Mouse (Mus musculus): ENCODE results near the gene Cfap43. TPM values are rescaled to one million over a fixed set of nuclear protein-coding genes. Genes with fewer than 3 reads are reported as not detected.
A peak's percentile ranks its signal among the peaks of the same experiment; 100 is the strongest.

Cfap43 gene
- polyA plus RNA-seq, 1 experiment: 0.20 TPM

- no peak for DNase-seq
- H3K27me3 ChIP-seq (ENCODE audit: control insufficient read depth, insufficient read depth, low read length): no peaks in the 10 kb centered on the region
- peaks cover 29% of the 10 kb centered on the region for H3K4me1 ChIP-seq (replicated peaks; ENCODE audit: control insufficient read depth, insufficient read depth, low read length)
- TF ChIP-seq CTCF (IDR thresholded peaks at IDR 0.05; ENCODE audit: borderline replicate concordance, control insufficient read depth, extremely low read depth, insufficient read depth, low read length, poor library complexity): no peak
- no peak for TF ChIP-seq POLR2A (IDR thresholded peaks at IDR 0.05; ENCODE audit: control insufficient read depth, extremely low read depth, insufficient read depth, low read length, poor library complexity)
- peak overlapping the region; percentile 83 for H3K27ac ChIP-seq (ENCODE audit: control insufficient read depth, insufficient read depth, low read length)
- 18% methylated on average over 9 of the region's 9 CpGs for WGBS
- H3K36me3 ChIP-seq (ENCODE audit: control insufficient read depth, insufficient read depth, low read length): no peaks in the 10 kb centered on the region
- H3K4me3 ChIP-seq (ENCODE audit: control insufficient read depth, insufficient read depth, low read length): peak overlapping the region; percentile 86
Measured at GRCm38 (mm10) chr19:47918016-47918415, 1.1 kb downstream of the Cfap43 start.

- Histone ChIP-seq H3K27ac (ENCODE audit: control insufficient read depth, insufficient read depth, low read length) (no peak overlapping the region), H3K27me3 (ENCODE audit: control insufficient read depth, insufficient read depth, low read length) (no peaks in the 10 kb centered on the region), H3K4me3 (ENCODE audit: control insufficient read depth, insufficient read depth, low read length) (no peak overlapping the region), H3K4me1 (replicated peaks; ENCODE audit: control insufficient read depth, insufficient read depth, low read length) (peaks cover 29% of the 10 kb centered on the region), H3K36me3 (ENCODE audit: control insufficient read depth, insufficient read depth, low read length) (no peaks in the 10 kb centered on the region)
- DNase-seq: no peak
- no peak for TF ChIP-seq POLR2A (IDR thresholded peaks at IDR 0.05; ENCODE audit: control insufficient read depth, extremely low read depth, insufficient read depth, low read length, poor library complexity)
- no peak for TF ChIP-seq CTCF (IDR thresholded peaks at IDR 0.05; ENCODE audit: borderline replicate concordance, control insufficient read depth, extremely low read depth, insufficient read depth, low read length, poor library complexity)
- 66% methylated on average over 4 of the region's 4 CpGs for WGBS
Measured at GRCm38 (mm10) chr19:47917396-47917795, 1.7 kb downstream of the Cfap43 start.

GRCm38 (mm10) chr19:47915251-47915650, 3.8 kb downstream of the Cfap43 start:
- 86% methylated on average over 4 of the region's 4 CpGs for WGBS
- DNase-seq: no peak
- Histone ChIP-seq H3K4me1 (replicated peaks; ENCODE audit: control insufficient read depth, insufficient read depth, low read length) (peaks cover 49% of the 10 kb centered on the region), H3K36me3 (ENCODE audit: control insufficient read depth, insufficient read depth, low read length) (no peaks in the 10 kb centered on the region; the same call in 1 of the 2 replicates), H3K4me3 (ENCODE audit: control insufficient read depth, insufficient read depth, low read length) (no peak overlapping the region), H3K27me3 (ENCODE audit: control insufficient read depth, insufficient read depth, low read length) (no peaks in the 10 kb centered on the region), H3K27ac (ENCODE audit: control insufficient read depth, insufficient read depth, low read length) (no peak overlapping the region)
- TF ChIP-seq POLR2A (IDR thresholded peaks at IDR 0.05; ENCODE audit: control insufficient read depth, extremely low read depth, insufficient read depth, low read length, poor library complexity) (no peak), CTCF (IDR thresholded peaks at IDR 0.05; ENCODE audit: borderline replicate concordance, control insufficient read depth, extremely low read depth, insufficient read depth, low read length, poor library complexity) (no peak)

GRCm38 (mm10) chr19:47914191-47914590, 4.9 kb downstream of the Cfap43 start:
- Histone ChIP-seq H3K36me3 (ENCODE audit: control insufficient read depth, insufficient read depth, low read length) (no peaks in the 10 kb centered on the region; the same call in 1 of the 2 replicates), H3K27me3 (ENCODE audit: control insufficient read depth, insufficient read depth, low read length) (no peaks in the 10 kb centered on the region), H3K27ac (ENCODE audit: control insufficient read depth, insufficient read depth, low read length) (no peak overlapping the region), H3K4me1 (replicated peaks; ENCODE audit: control insufficient read depth, insufficient read depth, low read length) (peaks cover 55% of the 10 kb centered on the region), H3K4me3 (ENCODE audit: control insufficient read depth, insufficient read depth, low read length) (no peak overlapping the region)
- TF ChIP-seq POLR2A (IDR thresholded peaks at IDR 0.05; ENCODE audit: control insufficient read depth, extremely low read depth, insufficient read depth, low read length, poor library complexity) (no peak), CTCF (IDR thresholded peaks at IDR 0.05; ENCODE audit: borderline replicate concordance, control insufficient read depth, extremely low read depth, insufficient read depth, low read length, poor library complexity) (no peak)
- 88% methylated on average over 4 of the region's 4 CpGs for WGBS
- no peak for DNase-seq

- 93% methylated on average over 7 of the region's 7 CpGs for WGBS
- peaks cover 62% of the 10 kb centered on the region for H3K4me1 ChIP-seq (replicated peaks; ENCODE audit: control insufficient read depth, insufficient read depth, low read length)
- no peak overlapping the region for H3K27ac ChIP-seq (ENCODE audit: control insufficient read depth, insufficient read depth, low read length)
- no peak for DNase-seq
- H3K36me3 ChIP-seq (ENCODE audit: control insufficient read depth, insufficient read depth, low read length): no peaks in the 10 kb centered on the region; the same call in 1 of the 2 replicates
- H3K4me3 ChIP-seq (ENCODE audit: control insufficient read depth, insufficient read depth, low read length): no peak overlapping the region
- TF ChIP-seq POLR2A (IDR thresholded peaks at IDR 0.05; ENCODE audit: control insufficient read depth, extremely low read depth, insufficient read depth, low read length, poor library complexity) (no peak), CTCF (IDR thresholded peaks at IDR 0.05; ENCODE audit: borderline replicate concordance, control insufficient read depth, extremely low read depth, insufficient read depth, low read length, poor library complexity) (no peak)
- H3K27me3 ChIP-seq (ENCODE audit: control insufficient read depth, insufficient read depth, low read length): no peaks in the 10 kb centered on the region
Measured at GRCm38 (mm10) chr19:47913344-47913743, 5.7 kb downstream of the Cfap43 start.

- TF ChIP-seq CTCF (IDR thresholded peaks at IDR 0.05; ENCODE audit: borderline replicate concordance, control insufficient read depth, extremely low read depth, insufficient read depth, low read length, poor library complexity) (no peak), POLR2A (IDR thresholded peaks at IDR 0.05; ENCODE audit: control insufficient read depth, extremely low read depth, insufficient read depth, low read length, poor library complexity) (no peak)
- H3K4me3 ChIP-seq (ENCODE audit: control insufficient read depth, insufficient read depth, low read length): no peak overlapping the region
- no peak for DNase-seq
- WGBS: 60% methylated on average over 4 of the region's 4 CpGs
- H3K27me3 ChIP-seq (ENCODE audit: control insufficient read depth, insufficient read depth, low read length): no peaks in the 10 kb centered on the region
- peak overlapping the region; percentile 49 for H3K27ac ChIP-seq (ENCODE audit: control insufficient read depth, insufficient read depth, low read length)
- H3K4me1 ChIP-seq (replicated peaks; ENCODE audit: control insufficient read depth, insufficient read depth, low read length): peaks cover 52% of the 10 kb centered on the region
- H3K36me3 ChIP-seq (ENCODE audit: control insufficient read depth, insufficient read depth, low read length): no peaks in the 10 kb centered on the region; the same call in 1 of the 2 replicates
Measured at GRCm38 (mm10) chr19:47910751-47911150, 8.3 kb downstream of the Cfap43 start.

- Histone ChIP-seq H3K4me1 (replicated peaks; ENCODE audit: control insufficient read depth, insufficient read depth, low read length) (peaks cover 58% of the 10 kb centered on the region), H3K27me3 (ENCODE audit: control insufficient read depth, insufficient read depth, low read length) (no peaks in the 10 kb centered on the region), H3K36me3 (ENCODE audit: control insufficient read depth, insufficient read depth, low read length) (no peaks in the 10 kb centered on the region; the same call in 1 of the 2 replicates), H3K4me3 (ENCODE audit: control insufficient read depth, insufficient read depth, low read length) (no peak overlapping the region; the same call in 1 of the 2 replicates), H3K27ac (ENCODE audit: control insufficient read depth, insufficient read depth, low read length) (peak overlapping the region; percentile 53)
- TF ChIP-seq POLR2A (IDR thresholded peaks at IDR 0.05; ENCODE audit: control insufficient read depth, extremely low read depth, insufficient read depth, low read length, poor library complexity) (no peak), CTCF (IDR thresholded peaks at IDR 0.05; ENCODE audit: borderline replicate concordance, control insufficient read depth, extremely low read depth, insufficient read depth, low read length, poor library complexity) (no peak)
- 1% methylated on average over 4 of the region's 4 CpGs for WGBS
- no peak for DNase-seq
Measured at GRCm38 (mm10) chr19:47910117-47910618, 8.9 kb downstream of the Cfap43 start.

Data from thymus, adult 2 months (tissue).